Mouse (Mus musculus) hindbrain, embryonic 15.5 days (tissue): ENCODE results near the gene Rftn1. TPM values are rescaled to one million over a fixed set of nuclear protein-coding genes. Genes with fewer than 3 reads are reported as not detected.

Experiments
- polyA plus RNA-seq: library from polyadenylated mRNA; unstranded; fragments of >200 nt; fragmentation: Nextera tagmentation; extraction: Ambion mirVana; gene quantifications from 2 replicates; pipeline ENCODE4 v1.2.1, GENCODE M21; 2015

The Rftn1 gene
- polyA plus RNA-seq, 1 experiment from 2014 or later = 21.2 TPM

Other genes starting within 250 kb of the Rftn1 start
- gene Dazl, start 103.0 kb upstream of the Rftn1 start, polyA plus RNA-seq = 0.51 and 0.57 TPM in 2 replicates